Mouse (Mus musculus): ENCODE measurements around the gene Aldh2. TPM values are rescaled to one million over a fixed set of nuclear protein-coding genes. Genes with fewer than 3 reads are reported as not detected.
A peak's percentile ranks its signal among the peaks of the same experiment; 100 is the strongest.

The Aldh2 gene
- polyA plus RNA-seq, 1 experiment = 160 TPM

GRCm38 (mm10) chr5:121591417-121592063 is 2.1 kb downstream of the Aldh2 start:
- H3K4me3 ChIP-seq (ENCODE audit: low read depth, low read length) = no peak overlapping the region
- no peaks in the 10 kb centered on the region for H3K27me3 ChIP-seq (ENCODE audit: control insufficient read depth, insufficient read depth, low read length, poor library complexity, severe bottlenecking)
- no peak overlapping the region for H3K27ac ChIP-seq (ENCODE audit: insufficient read depth, low read length)
- TF ChIP-seq POLR2A (IDR thresholded peaks at IDR 0.05; ENCODE audit: insufficient read depth, low read length) = no peak
- no peak for TF ChIP-seq CTCF (IDR thresholded peaks at IDR 0.05; ENCODE audit: low read depth, low read length)
- H3K9me3 ChIP-seq (replicated peaks; ENCODE audit: control insufficient read depth, insufficient read depth, low read length, poor library complexity, severe bottlenecking) = no peaks in the 10 kb centered on the region
- H3K4me1 ChIP-seq (ENCODE audit: control insufficient read depth, insufficient read depth, low read length) = peaks cover 1% of the 10 kb centered on the region
- no peaks in the 10 kb centered on the region for H3K36me3 ChIP-seq (ENCODE audit: control insufficient read depth, insufficient read depth, low read length, poor library complexity, severe bottlenecking)
- H3K9ac ChIP-seq (ENCODE audit: low read depth, poor library complexity, severe bottlenecking) = no peak overlapping the region

DNA sequence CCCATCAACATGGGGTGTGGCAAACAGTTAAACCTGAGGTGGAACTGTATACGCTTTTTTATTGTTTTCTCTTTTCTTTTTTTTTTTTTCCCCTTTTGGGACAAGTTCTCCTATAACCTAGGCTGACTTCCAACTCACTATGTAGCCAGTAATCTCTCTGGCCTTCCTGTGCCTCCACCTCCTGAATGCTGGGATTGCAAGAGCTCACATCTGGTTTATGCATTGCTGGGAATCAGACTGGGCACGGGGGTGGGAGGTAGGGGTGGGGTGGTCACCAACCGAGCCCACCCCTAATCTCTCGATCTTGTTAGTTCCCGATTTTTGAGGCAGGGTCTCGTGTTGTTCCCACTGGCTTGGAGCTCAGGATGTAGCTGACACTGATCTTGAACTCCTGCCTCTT is 3.7 kb downstream of the Aldh2 start:
- no peaks in the 10 kb centered on the region for H3K27me3 ChIP-seq (ENCODE audit: control insufficient read depth, insufficient read depth, low read length, poor library complexity, severe bottlenecking)
- no peaks in the 10 kb centered on the region for H3K36me3 ChIP-seq (ENCODE audit: control insufficient read depth, insufficient read depth, low read length, poor library complexity, severe bottlenecking)
- no peak for TF ChIP-seq POLR2A (IDR thresholded peaks at IDR 0.05; ENCODE audit: insufficient read depth, low read length)
- peaks cover 6% of the 10 kb centered on the region for H3K4me1 ChIP-seq (ENCODE audit: control insufficient read depth, insufficient read depth, low read length)
- H3K9me3 ChIP-seq (replicated peaks; ENCODE audit: control insufficient read depth, insufficient read depth, low read length, poor library complexity, severe bottlenecking) = no peaks in the 10 kb centered on the region
- H3K9ac ChIP-seq (ENCODE audit: low read depth, poor library complexity, severe bottlenecking) = no peak overlapping the region
- no peak overlapping the region for H3K4me3 ChIP-seq (ENCODE audit: low read depth, low read length)
- no peak overlapping the region for H3K27ac ChIP-seq (ENCODE audit: insufficient read depth, low read length)

DNA sequence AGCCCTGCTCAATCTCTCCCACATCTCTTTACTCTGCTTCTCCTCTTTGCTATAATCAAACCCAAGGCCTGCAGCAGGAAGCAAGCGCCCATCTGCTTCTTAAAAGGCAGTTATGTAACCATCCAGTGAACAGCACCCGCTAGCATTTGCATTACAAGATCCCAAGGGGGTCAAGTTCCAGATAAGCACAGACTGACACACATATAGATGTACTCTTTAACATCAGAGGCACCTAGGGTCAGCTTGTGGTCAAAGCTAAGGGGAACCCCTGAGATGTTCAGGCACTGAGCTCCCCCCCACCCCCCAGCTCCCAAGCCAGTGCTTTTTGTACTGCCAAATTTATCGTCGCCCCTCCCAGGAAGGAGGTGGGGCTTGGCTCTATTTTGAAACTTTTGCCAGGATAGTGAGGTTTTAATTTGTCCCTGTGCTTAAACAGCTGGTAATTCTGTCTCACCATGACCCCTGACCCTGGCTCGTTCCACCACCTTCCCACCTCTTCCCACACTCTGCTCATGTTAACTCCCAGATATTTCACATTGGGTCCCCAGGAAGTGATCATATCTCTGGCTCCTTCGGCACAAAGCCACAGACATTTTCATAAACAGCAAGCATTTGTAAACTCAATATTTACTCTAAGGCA is 7.1 kb downstream of the Aldh2 start:
- peaks cover 7% of the 10 kb centered on the region for H3K4me1 ChIP-seq (ENCODE audit: control insufficient read depth, insufficient read depth, low read length)
- H3K36me3 ChIP-seq (ENCODE audit: control insufficient read depth, insufficient read depth, low read length, poor library complexity, severe bottlenecking) = no peaks in the 10 kb centered on the region
- no peaks in the 10 kb centered on the region for H3K9me3 ChIP-seq (replicated peaks; ENCODE audit: control insufficient read depth, insufficient read depth, low read length, poor library complexity, severe bottlenecking)
- no peaks in the 10 kb centered on the region for H3K27me3 ChIP-seq (ENCODE audit: control insufficient read depth, insufficient read depth, low read length, poor library complexity, severe bottlenecking)
- no peak for TF ChIP-seq EP300 (IDR thresholded peaks at IDR 0.05; ENCODE audit: insufficient read depth, low read depth, low read length)
- no peak for TF ChIP-seq CTCF (IDR thresholded peaks at IDR 0.05; ENCODE audit: low read depth, low read length)
- TF ChIP-seq POLR2A (IDR thresholded peaks at IDR 0.05; ENCODE audit: insufficient read depth, low read length) = no peak
- H3K9ac ChIP-seq (ENCODE audit: low read depth, poor library complexity, severe bottlenecking) = no peak overlapping the region
- H3K4me3 ChIP-seq (ENCODE audit: low read depth, low read length) = no peak overlapping the region
- H3K27ac ChIP-seq (ENCODE audit: insufficient read depth, low read length) = peak overlapping the region; percentile 27

GRCm38 (mm10) chr5:121585699-121586098 is 7.9 kb downstream of the Aldh2 start:
- Histone ChIP-seq H3K27me3 (ENCODE audit: control insufficient read depth, insufficient read depth, low read length, poor library complexity, severe bottlenecking) (no peaks in the 10 kb centered on the region), H3K9ac (ENCODE audit: low read depth, poor library complexity, severe bottlenecking) (no peak overlapping the region), H3K4me3 (ENCODE audit: low read depth, low read length) (no peak overlapping the region), H3K9me3 (replicated peaks; ENCODE audit: control insufficient read depth, insufficient read depth, low read length, poor library complexity, severe bottlenecking) (no peaks in the 10 kb centered on the region), H3K36me3 (ENCODE audit: control insufficient read depth, insufficient read depth, low read length, poor library complexity, severe bottlenecking) (no peaks in the 10 kb centered on the region), H3K27ac (ENCODE audit: insufficient read depth, low read length) (peak overlapping the region; percentile 27), H3K4me1 (ENCODE audit: control insufficient read depth, insufficient read depth, low read length) (peaks cover 7% of the 10 kb centered on the region)
- TF ChIP-seq CTCF (IDR thresholded peaks at IDR 0.05; ENCODE audit: low read depth, low read length) (no peak), POLR2A (IDR thresholded peaks at IDR 0.05; ENCODE audit: insufficient read depth, low read length) (no peak)

DNA sequence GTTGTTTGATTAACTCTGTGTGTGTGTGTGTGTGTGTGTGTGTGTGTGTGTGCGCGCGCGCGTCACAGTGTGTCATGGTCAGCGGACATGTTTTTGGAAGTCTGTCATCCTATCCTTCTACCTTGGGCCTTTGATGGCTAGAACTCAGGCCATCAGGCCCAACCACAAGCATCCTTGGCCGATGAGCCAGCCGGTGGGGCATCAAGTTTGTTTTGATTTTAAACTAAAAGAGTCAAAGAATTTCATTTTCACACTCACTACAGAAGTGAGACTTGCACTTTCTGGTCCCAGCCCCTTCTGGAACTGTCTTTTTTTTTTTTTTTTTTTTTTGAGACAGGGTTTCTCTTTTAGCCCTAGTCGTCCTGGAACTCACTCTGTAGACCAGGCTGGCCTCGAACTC is 8.6 kb downstream of the Aldh2 start:
- no peaks in the 10 kb centered on the region for H3K27me3 ChIP-seq (ENCODE audit: control insufficient read depth, insufficient read depth, low read length, poor library complexity, severe bottlenecking)
- H3K36me3 ChIP-seq (ENCODE audit: control insufficient read depth, insufficient read depth, low read length, poor library complexity, severe bottlenecking) = no peaks in the 10 kb centered on the region
- peak overlapping the region; percentile 27; the same call in 1 of the 2 replicates for H3K27ac ChIP-seq (ENCODE audit: insufficient read depth, low read length)
- H3K9me3 ChIP-seq (replicated peaks; ENCODE audit: control insufficient read depth, insufficient read depth, low read length, poor library complexity, severe bottlenecking) = no peaks in the 10 kb centered on the region
- no peak overlapping the region for H3K9ac ChIP-seq (ENCODE audit: low read depth, poor library complexity, severe bottlenecking)
- H3K4me1 ChIP-seq (ENCODE audit: control insufficient read depth, insufficient read depth, low read length) = peaks cover 7% of the 10 kb centered on the region
- TF ChIP-seq POLR2A (IDR thresholded peaks at IDR 0.05; ENCODE audit: insufficient read depth, low read length) (no peak), CTCF (IDR thresholded peaks at IDR 0.05; ENCODE audit: low read depth, low read length) (no peak), EP300 (IDR thresholded peaks at IDR 0.05; ENCODE audit: insufficient read depth, low read depth, low read length) (no peak)
- no peak overlapping the region for H3K4me3 ChIP-seq (ENCODE audit: low read depth, low read length)

GRCm38 (mm10) chr5:121583765-121584501 is 9.7 kb downstream of the Aldh2 start:
- Histone ChIP-seq H3K4me1 (ENCODE audit: control insufficient read depth, insufficient read depth, low read length) (peaks cover 7% of the 10 kb centered on the region), H3K27me3 (ENCODE audit: control insufficient read depth, insufficient read depth, low read length, poor library complexity, severe bottlenecking) (no peaks in the 10 kb centered on the region), H3K9ac (ENCODE audit: low read depth, poor library complexity, severe bottlenecking) (0 out of 2 replicates have a peak overlapping the region, but pooled peaks have one; percentile 18), H3K9me3 (replicated peaks; ENCODE audit: control insufficient read depth, insufficient read depth, low read length, poor library complexity, severe bottlenecking) (no peaks in the 10 kb centered on the region), H3K36me3 (ENCODE audit: control insufficient read depth, insufficient read depth, low read length, poor library complexity, severe bottlenecking) (peaks cover 3% of the 10 kb centered on the region; the same call in 1 of the 2 replicates), H3K4me3 (ENCODE audit: low read depth, low read length) (0 out of 2 replicates have a peak overlapping the region, but pooled peaks have one; percentile 3), H3K27ac (ENCODE audit: insufficient read depth, low read length) (peak overlapping the region; percentile 89)
- TF ChIP-seq EP300 (IDR thresholded peaks at IDR 0.05; ENCODE audit: insufficient read depth, low read depth, low read length) (peak; percentile 65; the same call in 1 of the 2 replicates), CTCF (IDR thresholded peaks at IDR 0.05; ENCODE audit: low read depth, low read length) (peak; percentile 79), POLR2A (IDR thresholded peaks at IDR 0.05; ENCODE audit: insufficient read depth, low read length) (no peak)
